Mouse (Mus musculus): ENCODE data around the gene Gkn3. TPM values are rescaled to one million over a fixed set of nuclear protein-coding genes. Genes with fewer than 3 reads are reported as not detected.

Gkn3 gene
- polyA plus RNA-seq, 1 experiment from 2014 or later: 3.1 TPM

- no peak overlapping the region for H3K27ac ChIP-seq
- no peak overlapping the region for H3K4me2 ChIP-seq
- under 1% methylated on average over 5 of the region's 5 CpGs for WGBS
- no peak overlapping the region for H3K9ac ChIP-seq
- no peaks in the 10 kb centered on the region for H3K9me3 ChIP-seq
- H3K4me3 ChIP-seq: no peak overlapping the region
- ATAC-seq (ENCODE audit: borderline replicate concordance, extremely low read depth, low FRiP score, low TSS enrichment): no peak
- no peaks in the 10 kb centered on the region for H3K36me3 ChIP-seq
- peaks cover 5% of the 10 kb centered on the region; the same call in 1 of the 2 replicates for H3K4me1 ChIP-seq
- no peaks in the 10 kb centered on the region for H3K27me3 ChIP-seq
Measured at GRCm38 (mm10) chr6:87399137-87399536, 10.4 kb upstream of the Gkn3 start.

GRCm38 (mm10) chr6:87394783-87395182 is 6.0 kb upstream of the Gkn3 start:
- H3K27me3 ChIP-seq: no peaks in the 10 kb centered on the region
- no peak overlapping the region for H3K27ac ChIP-seq
- H3K36me3 ChIP-seq: no peaks in the 10 kb centered on the region
- ATAC-seq (ENCODE audit: borderline replicate concordance, extremely low read depth, low FRiP score, low TSS enrichment): no peak
- H3K9ac ChIP-seq: no peak overlapping the region
- no peak overlapping the region for H3K4me2 ChIP-seq
- H3K9me3 ChIP-seq: no peaks in the 10 kb centered on the region
- peaks cover 8% of the 10 kb centered on the region for H3K4me1 ChIP-seq
- H3K4me3 ChIP-seq: no peak overlapping the region
- 76% methylated on average over 9 of the region's 9 CpGs for WGBS

- H3K4me3 ChIP-seq: no peak overlapping the region
- no peak for ATAC-seq (ENCODE audit: borderline replicate concordance, extremely low read depth, low FRiP score, low TSS enrichment)
- H3K36me3 ChIP-seq: no peaks in the 10 kb centered on the region
- no peak overlapping the region for H3K9ac ChIP-seq
- H3K27me3 ChIP-seq: no peaks in the 10 kb centered on the region
- no peak overlapping the region for H3K27ac ChIP-seq
- H3K9me3 ChIP-seq: no peaks in the 10 kb centered on the region
- peaks cover 8% of the 10 kb centered on the region for H3K4me1 ChIP-seq
- no peak overlapping the region for H3K4me2 ChIP-seq
- 53% methylated on average over 8 of the region's 8 CpGs for WGBS
Measured at GRCm38 (mm10) chr6:87393466-87394205, 4.9 kb upstream of the Gkn3 start.

GRCm38 (mm10) chr6:87389455-87389989 is 787 bp upstream of the Gkn3 start:
- Histone ChIP-seq H3K4me2 (no peak overlapping the region), H3K9me3 (no peaks in the 10 kb centered on the region), H3K27me3 (peaks cover 6% of the 10 kb centered on the region; the same call in 1 of the 2 replicates), H3K36me3 (no peaks in the 10 kb centered on the region), H3K4me1 (peaks cover 11% of the 10 kb centered on the region), H3K27ac (peak overlapping the region; percentile 13; the same call in 1 of the 2 replicates), H3K9ac (no peak overlapping the region), H3K4me3 (no peak overlapping the region)
- no peak for ATAC-seq (ENCODE audit: borderline replicate concordance, extremely low read depth, low FRiP score, low TSS enrichment)
- 21% methylated on average over 5 of the region's 5 CpGs for WGBS

- H3K27ac ChIP-seq: no peak overlapping the region
- 75% methylated on average over 10 of the region's 10 CpGs for WGBS
- no peak overlapping the region for H3K9ac ChIP-seq
- no peak overlapping the region for H3K4me3 ChIP-seq
- ATAC-seq (ENCODE audit: borderline replicate concordance, extremely low read depth, low FRiP score, low TSS enrichment): no peak
- H3K4me2 ChIP-seq: no peak overlapping the region
- no peaks in the 10 kb centered on the region for H3K36me3 ChIP-seq
- peaks cover 13% of the 10 kb centered on the region for H3K4me1 ChIP-seq
- H3K9me3 ChIP-seq: no peaks in the 10 kb centered on the region
- peaks cover 25% of the 10 kb centered on the region for H3K27me3 ChIP-seq
Measured at GRCm38 (mm10) chr6:87386681-87387080, 2.1 kb downstream of the Gkn3 start.

GRCm38 (mm10) chr6:87386203-87386602 is 2.5 kb downstream of the Gkn3 start:
- Histone ChIP-seq H3K36me3 (no peaks in the 10 kb centered on the region), H3K27me3 (peaks cover 30% of the 10 kb centered on the region), H3K27ac (no peak overlapping the region), H3K4me2 (no peak overlapping the region), H3K9ac (no peak overlapping the region), H3K4me3 (no peak overlapping the region), H3K9me3 (no peaks in the 10 kb centered on the region), H3K4me1 (peaks cover 13% of the 10 kb centered on the region)
- no peak for ATAC-seq (ENCODE audit: borderline replicate concordance, extremely low read depth, low FRiP score, low TSS enrichment)
- WGBS: 12% methylated on average over 7 of the region's 7 CpGs

GRCm38 (mm10) chr6:87384761-87385160 is 4.0 kb downstream of the Gkn3 start:
- ATAC-seq (ENCODE audit: borderline replicate concordance, extremely low read depth, low FRiP score, low TSS enrichment): no peak
- Histone ChIP-seq H3K4me2 (peak overlapping the region; percentile 49), H3K4me3 (peak overlapping the region; percentile 3; the same call in 1 of the 2 replicates), H3K36me3 (no peaks in the 10 kb centered on the region), H3K9ac (no peak overlapping the region), H3K27me3 (peaks cover 40% of the 10 kb centered on the region), H3K27ac (no peak overlapping the region), H3K4me1 (peaks cover 11% of the 10 kb centered on the region), H3K9me3 (no peaks in the 10 kb centered on the region)
- 20% methylated on average over 5 of the region's 6 CpGs for WGBS

GRCm38 (mm10) chr6:87383926-87384691 is 4.6 kb downstream of the Gkn3 start:
- Histone ChIP-seq H3K4me3 (peak overlapping the region; percentile 3; the same call in 1 of the 2 replicates), H3K27me3 (peaks cover 44% of the 10 kb centered on the region), H3K4me1 (peaks cover 5% of the 10 kb centered on the region), H3K9me3 (no peaks in the 10 kb centered on the region), H3K9ac (no peak overlapping the region), H3K4me2 (peak overlapping the region; percentile 49), H3K27ac (no peak overlapping the region), H3K36me3 (no peaks in the 10 kb centered on the region)
- WGBS: 8% methylated on average over 24 of the region's 24 CpGs
- ATAC-seq (ENCODE audit: borderline replicate concordance, extremely low read depth, low FRiP score, low TSS enrichment): no peak

- ATAC-seq (ENCODE audit: borderline replicate concordance, extremely low read depth, low FRiP score, low TSS enrichment): no peak
- Histone ChIP-seq H3K27ac (no peak within 1 kb of the TSS), H3K27me3 (peaks cover 28% of the 10 kb centered on the region; the same call in 1 of the 2 replicates), H3K4me1 (no peaks in the 10 kb centered on the region), H3K9me3 (no peaks in the 10 kb centered on the region), H3K4me3 (no peak within 1 kb of the TSS), H3K4me2 (no peak within 1 kb of the TSS), H3K9ac (no peak within 1 kb of the TSS), H3K36me3 (no peaks in the 10 kb centered on the region)
- 61% methylated on average over 9 of the region's 9 CpGs for WGBS
Measured at GRCm38 (mm10) chr6:87373057-87373456, 15.7 kb downstream of the Gkn3 start, which contains the start of gene Gkn2. TSS of gene Gkn2 (plus strand) at chr6:87373357.

GRCm38 (mm10) chr6:87369223-87369622 is 19.5 kb downstream of the Gkn3 start:
- Histone ChIP-seq H3K27me3 (peaks cover 25% of the 10 kb centered on the region; the same call in 1 of the 2 replicates), H3K9ac (no peak overlapping the region), H3K4me2 (no peak overlapping the region), H3K27ac (no peak overlapping the region), H3K9me3 (no peaks in the 10 kb centered on the region), H3K36me3 (no peaks in the 10 kb centered on the region), H3K4me1 (no peaks in the 10 kb centered on the region), H3K4me3 (no peak overlapping the region)
- ATAC-seq (ENCODE audit: borderline replicate concordance, extremely low read depth, low FRiP score, low TSS enrichment): no peak
- WGBS: 64% methylated on average over 5 of the region's 5 CpGs

GRCm38 (mm10) chr6:87354441-87354840 is 34.3 kb downstream of the Gkn3 start:
- no peak overlapping the region for H3K27ac ChIP-seq
- H3K27me3 ChIP-seq: 0 out of 2 replicates have a peak, but pooled peaks cover 5% of the 10 kb centered on the region
- no peaks in the 10 kb centered on the region for H3K4me1 ChIP-seq
- no peak overlapping the region for H3K9ac ChIP-seq
- no peaks in the 10 kb centered on the region for H3K36me3 ChIP-seq
- H3K4me2 ChIP-seq: no peak overlapping the region
- no peak for ATAC-seq (ENCODE audit: borderline replicate concordance, extremely low read depth, low FRiP score, low TSS enrichment)
- H3K9me3 ChIP-seq: no peaks in the 10 kb centered on the region
- H3K4me3 ChIP-seq: no peak overlapping the region
- 71% methylated on average over 5 of the region's 5 CpGs for WGBS

- Histone ChIP-seq H3K9ac (no peak within 1 kb of the TSS), H3K4me1 (no peaks in the 10 kb centered on the region), H3K4me3 (no peak within 1 kb of the TSS), H3K9me3 (no peaks in the 10 kb centered on the region), H3K27me3 (no peaks in the 10 kb centered on the region), H3K27ac (no peak within 1 kb of the TSS), H3K36me3 (no peaks in the 10 kb centered on the region), H3K4me2 (no peak within 1 kb of the TSS)
- WGBS: 81% methylated on average over 8 of the region's 8 CpGs
- no peak for ATAC-seq (ENCODE audit: borderline replicate concordance, extremely low read depth, low FRiP score, low TSS enrichment)
Measured at GRCm38 (mm10) chr6:87350829-87351228, 37.9 kb downstream of the Gkn3 start, which contains the start of gene Gkn1. TSS of gene Gkn1 (minus strand) at chr6:87350942.
